Mouse (Mus musculus) MEL (cell line): ENCODE measurements around the gene Acoxl. TPM values are rescaled to one million over a fixed set of nuclear protein-coding genes. Genes with fewer than 3 reads are reported as not detected.

Experiments
- DNase-seq: peaks from one replicate; pipeline ENCODE4 v3.0.0; 2011; ENCODE audit warnings: low read depth, low spot score
- H3K27ac ChIP-seq: 2 replicates; pipeline ENCODE4 v1.5.1; 2012; ENCODE audit warnings: low read depth, mild to moderate bottlenecking, control low read depth, low read length, moderate library complexity; ENCODE audit not compliant: control insufficient read depth
- H3K27me3 ChIP-seq, 2 experiments: fragments of 150-350 bp in 1 of 2; sonication (generic) in 1 of 2; 2 replicates each; pipeline ENCODE4 v1.6.1; 2012; ENCODE audit warnings: low read length in 2 of 2, mild to moderate bottlenecking in 2 of 2, improper control_type of control experiment in 1 of 2, moderate library complexity in 1 of 2; ENCODE audit not compliant: insufficient read depth in 2 of 2, control insufficient read depth in 1 of 2
- H3K36me3 ChIP-seq, 2 experiments: 2 replicates each; pipeline ENCODE4 v1.6.1; 2012 to 2014; ENCODE audit warnings: low read length in 2 of 2, improper control_type of control experiment in 1 of 2, inconsistent platforms in 1 of 2, mild to moderate bottlenecking in 1 of 2; ENCODE audit not compliant: insufficient read depth in 2 of 2, control insufficient read depth in 1 of 2
- H3K4me1 ChIP-seq, 2 experiments: fragments of 150-350 bp in 1 of 2; sonication (generic) in 1 of 2; 2 replicates each; pipeline ENCODE4 v1.6.1; 2012; ENCODE audit warnings: low read length in 2 of 2, improper control_type of control experiment in 1 of 2, mild to moderate bottlenecking in 1 of 2; ENCODE audit not compliant: insufficient read depth in 2 of 2, control insufficient read depth in 1 of 2
- H3K4me3 ChIP-seq, 2 experiments: fragments of 150-350 bp in 1 of 2; sonication (generic) in 1 of 2; 2 replicates each; pipeline ENCODE4 v1.5.1; 2012; ENCODE audit warnings: low read depth in 2 of 2, low read length in 2 of 2, mild to moderate bottlenecking in 2 of 2, moderate library complexity in 2 of 2, control low read depth in 1 of 2, improper control_type of control experiment in 1 of 2; ENCODE audit not compliant: control insufficient read depth in 1 of 2, insufficient read depth in 1 of 2
- H3K79me2 ChIP-seq: 2 replicates; pipeline ENCODE4 v1.6.1; 2012; ENCODE audit warnings: mild to moderate bottlenecking, low read length, moderate library complexity; ENCODE audit not compliant: control insufficient read depth, poor library complexity, insufficient read depth
- H3K9ac ChIP-seq: 2 replicates; pipeline ENCODE4 v1.6.1; 2012; ENCODE audit warnings: low read depth, mild to moderate bottlenecking, control low read depth, low read length, moderate library complexity; ENCODE audit not compliant: control insufficient read depth, poor library complexity, severe bottlenecking
- H3K9me3 ChIP-seq: fragments of 150-350 bp; sonication (generic); replicated peaks from 2 replicates; pipeline ENCODE4 v1.6.1; 2012; ENCODE audit warnings: mild to moderate bottlenecking, low read length, improper control_type of control experiment, moderate library complexity; ENCODE audit not compliant: insufficient read depth
- E2F4 ChIP-seq: IDR thresholded peaks from 2 replicates; pipeline ENCODE4 v1.6.1; 2011; ENCODE audit warnings: low read depth, low read length, improper control_type of control experiment, borderline replicate concordance
- ELF1 ChIP-seq: IDR thresholded peaks from 2 replicates; pipeline ENCODE4 v1.6.1; 2014; ENCODE audit warnings: low read depth, mild to moderate bottlenecking, inconsistent platforms, low read length, improper control_type of control experiment, moderate library complexity
- ETS1 ChIP-seq: IDR thresholded peaks from 2 replicates; pipeline ENCODE4 v1.6.1; 2012; ENCODE audit warnings: low read depth, mild to moderate bottlenecking, inconsistent platforms, low read length, improper control_type of control experiment, moderate library complexity
- GABPA ChIP-seq: IDR thresholded peaks from 2 replicates; pipeline ENCODE4 v1.6.1; 2012; ENCODE audit warnings: low read depth, mild to moderate bottlenecking, inconsistent platforms, low read length, improper control_type of control experiment, moderate library complexity
- GATA1 ChIP-seq: IDR thresholded peaks from 2 replicates; pipeline ENCODE4 v1.6.1; 2011; ENCODE audit warnings: low read depth, low read length, improper control_type of control experiment
- HCFC1 ChIP-seq: IDR thresholded peaks from 2 replicates; pipeline ENCODE4 v1.6.1; 2012; ENCODE audit warnings: low read depth, mild to moderate bottlenecking, inconsistent platforms, low read length, improper control_type of control experiment, moderate library complexity
- JUND ChIP-seq: IDR thresholded peaks from 2 replicates; pipeline ENCODE4 v1.6.1; 2011; ENCODE audit warnings: low read depth, mild to moderate bottlenecking, improper control_type of control experiment, low read length
- KAT2A ChIP-seq: conservative IDR thresholded peaks from 2 replicates; pipeline ENCODE4 v1.6.1; 2012; ENCODE audit warnings: low read depth, low read length, improper control_type of control experiment, inconsistent platforms
- MXI1 ChIP-seq: IDR thresholded peaks from 2 replicates; pipeline ENCODE4 v1.6.1; 2011; ENCODE audit warnings: mild to moderate bottlenecking, low read depth, low read length, improper control_type of control experiment
- MYB ChIP-seq: IDR thresholded peaks from 2 replicates; pipeline ENCODE4 v1.6.1; 2011; ENCODE audit warnings: mild to moderate bottlenecking, low read depth, low read length, improper control_type of control experiment
- NELFE ChIP-seq: IDR thresholded peaks from 2 replicates; pipeline ENCODE4 v1.6.1; 2011; ENCODE audit warnings: low read depth, low read length, improper control_type of control experiment
- NRF1 ChIP-seq: IDR thresholded peaks from 2 replicates; pipeline ENCODE4 v1.6.1; 2014; ENCODE audit warnings: low read depth, mild to moderate bottlenecking, inconsistent platforms, low read length, improper control_type of control experiment, moderate library complexity; ENCODE audit not compliant: poor library complexity, insufficient read depth, severe bottlenecking
- POLR2A ChIP-seq, 2 experiments: IDR thresholded peaks; 2 replicates each; pipeline ENCODE4 v1.6.1; 2011 to 2012; ENCODE audit warnings: low read length in 2 of 2, mild to moderate bottlenecking in 2 of 2, control low read depth in 1 of 2, improper control_type of control experiment in 1 of 2, low read depth in 1 of 2, moderate library complexity in 1 of 2; ENCODE audit not compliant: control insufficient read depth in 1 of 2, insufficient read depth in 1 of 2, poor library complexity in 1 of 2
- POLR2AphosphoS5 ChIP-seq: IDR thresholded peaks from 2 replicates; pipeline ENCODE4 v1.6.1; 2012; ENCODE audit warnings: low read depth, borderline replicate concordance, mild to moderate bottlenecking, inconsistent platforms, low read length, moderate library complexity, mixed read lengths
- RCOR1 ChIP-seq: IDR thresholded peaks from 2 replicates; pipeline ENCODE4 v1.6.1; 2012; ENCODE audit warnings: low read depth, mild to moderate bottlenecking, inconsistent platforms, low read length, improper control_type of control experiment
- SIN3A ChIP-seq: IDR thresholded peaks from 2 replicates; pipeline ENCODE4 v1.6.1; 2012; ENCODE audit warnings: low read length, improper control_type of control experiment, inconsistent platforms
- SMC3 ChIP-seq: IDR thresholded peaks from 2 replicates; pipeline ENCODE4 v1.6.1; 2011; ENCODE audit warnings: low read depth, low read length, improper control_type of control experiment
- TAL1 ChIP-seq: IDR thresholded peaks from 2 replicates; pipeline ENCODE4 v1.6.1; 2012; ENCODE audit warnings: mild to moderate bottlenecking, inconsistent platforms, low read length, moderate library complexity, mixed read lengths
- TBP ChIP-seq: IDR thresholded peaks from 2 replicates; pipeline ENCODE4 v1.8.0; 2011; ENCODE audit warnings: low read depth, low read length, improper control_type of control experiment
- USF1 ChIP-seq: IDR thresholded peaks from 2 replicates; pipeline ENCODE4 v1.6.1; 2014; ENCODE audit warnings: low read depth, mild to moderate bottlenecking, inconsistent platforms, low read length, improper control_type of control experiment, moderate library complexity
- ZMIZ1 ChIP-seq: IDR thresholded peaks from 2 replicates; pipeline ENCODE4 v1.6.1; 2012; ENCODE audit warnings: low read depth, mild to moderate bottlenecking, inconsistent platforms, low read length, improper control_type of control experiment, moderate library complexity
- ZNF384 ChIP-seq: IDR thresholded peaks from 2 replicates; pipeline ENCODE4 v1.6.1; 2012; ENCODE audit warnings: low read depth, mild to moderate bottlenecking, inconsistent platforms, low read length, improper control_type of control experiment
- polyA plus RNA-seq, 2 experiments: library from polyadenylated mRNA; stranded (reverse) in 1 of 2; unstranded in 1 of 2; fragments of >175 nt in 1 of 2; fragments of >200 nt in 1 of 2; gene quantifications; 2 replicates each; pipeline versions ENCODE4 v1.2.1 to v1.2.4; 2012; ENCODE audit warnings: low replicate concordance in 2 of 2, low read depth in 1 of 2; ENCODE audit not compliant: insufficient read length in 2 of 2, insufficient read depth in 1 of 2, missing spikeins in 1 of 2
- total RNA-seq: library from RNA; depleted of rRNA; stranded (reverse); fragments of 300-350 nt; gene quantifications from 2 replicates; pipeline ENCODE4 v1.2.3, GENCODE M21; 2012

Acoxl gene
- total and polyA plus RNA-seq, 3 experiments = 0.31 to 0.39 TPM; not detected in 1

- peaks cover 0 to 3% of the 10 kb centered on the region in 2 experiments; a peak in 1 of 4 replicates for H3K4me1 ChIP-seq
Measured at GRCm38 (mm10) chr2:128134948-128135347, 296.3 kb downstream of the Acoxl start.

GRCm38 (mm10) chr2:128136769-128137433 is 298.2 kb downstream of the Acoxl start:
- Histone ChIP-seq H3K27ac (no peak overlapping the region), H3K4me1 (peaks cover 0 to 3% of the 10 kb centered on the region in 2 experiments; a peak in 1 of 4 replicates), H3K36me3 (no peaks in the 10 kb centered on the region; a peak in 2 of 4 replicates), H3K9me3 (no peaks in the 10 kb centered on the region), H3K9ac (no peak overlapping the region), H3K4me3 (no peak overlapping the region), H3K79me2 (no peaks in the 10 kb centered on the region), H3K27me3 (no peaks in the 10 kb centered on the region)
- no peak for DNase-seq
- TF ChIP-seq SMC3 (no peak), POLR2A (IDR thresholded peaks at IDR 0.05; ENCODE audit: control insufficient read depth in 1 of 2, insufficient read depth in 1 of 2, low read depth in 1 of 2, low read length in 2 of 2, poor library complexity in 1 of 2) (no peak), ZNF384 (no peak), POLR2AphosphoS5 (no peak), NELFE (no peak), ZMIZ1 (no peak), E2F4 (no peak), GATA1 (no peak), ELF1 (no peak), ETS1 (no peak)

More at GRCm38 (mm10) chr2:128134948-128135347, 296.3 kb downstream of the Acoxl start:
- Histone ChIP-seq H3K27ac (no peak overlapping the region), H3K36me3 (no peaks in the 10 kb centered on the region; a peak in 2 of 4 replicates), H3K9ac (no peak overlapping the region), H3K27me3 (no peaks in the 10 kb centered on the region), H3K4me3 (no peak overlapping the region), H3K79me2 (no peaks in the 10 kb centered on the region), H3K9me3 (no peaks in the 10 kb centered on the region)
- no peak for DNase-seq
- no peak for TF ChIP-seq MXI1
- no peak for TF ChIP-seq NRF1
- TF ChIP-seq ETS1 = no peak
- TF ChIP-seq TBP = no peak
- no peak for TF ChIP-seq E2F4
- TF ChIP-seq JUND = no peak
- TF ChIP-seq TAL1 = no peak
- TF ChIP-seq HCFC1 = no peak
- TF ChIP-seq SIN3A = no peak
- no peak for TF ChIP-seq GABPA
- no peak for TF ChIP-seq MYB
- TF ChIP-seq KAT2A = no peak
- no peak for TF ChIP-seq RCOR1
- no peak for TF ChIP-seq USF1
